Mouse (Mus musculus): Measurements from ENCODE around the gene Slc6a17. TPM values are rescaled to one million over a fixed set of nuclear protein-coding genes. Genes with fewer than 3 reads are reported as not detected.

The Slc6a17 gene
- polyA plus RNA-seq, 1 experiment from 2014 or later = 4.1 TPM

DNA sequence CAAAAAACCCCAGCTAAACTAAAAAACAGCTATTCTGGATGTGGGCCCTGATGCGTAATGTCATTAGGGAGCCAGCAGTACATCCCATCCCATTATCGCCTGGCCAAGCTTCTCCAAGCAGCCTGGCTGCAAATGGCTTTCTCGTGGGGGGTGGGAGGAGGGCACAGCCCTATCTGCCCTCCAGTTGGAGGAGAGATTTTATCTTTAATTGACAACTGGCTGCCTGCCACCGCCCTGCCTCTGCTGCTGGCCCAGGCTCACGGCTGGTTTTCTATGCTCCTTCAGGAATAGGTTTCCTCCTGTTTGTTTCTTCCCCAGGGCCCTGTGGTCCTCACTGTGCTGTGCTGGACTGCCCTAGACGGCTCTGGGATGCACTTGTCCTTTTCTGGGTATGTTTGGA is 81.4 kb downstream of the Slc6a17 start:
- no peak for ATAC-seq (ENCODE audit: extremely low read depth, insufficient number of reproducible peaks, low FRiP score, low TSS enrichment)
- WGBS = 39% methylated on average over 6 of the region's 6 CpGs
- no peak overlapping the region for H3K4me3 ChIP-seq
- no peaks in the 10 kb centered on the region for H3K4me1 ChIP-seq
- no peak overlapping the region for H3K27ac ChIP-seq (replicated peaks)
- no peaks in the 10 kb centered on the region for H3K36me3 ChIP-seq
- 0 out of 2 replicates have a peak, but pooled peaks cover 10% of the 10 kb centered on the region for H3K27me3 ChIP-seq (replicated peaks)
- H3K4me2 ChIP-seq = no peak overlapping the region
- H3K9me3 ChIP-seq = no peaks in the 10 kb centered on the region
- H3K9ac ChIP-seq = no peak overlapping the region

GRCm38 (mm10) chr3:107433614-107434013 is 84.2 kb downstream of the Slc6a17 start:
- H3K9ac ChIP-seq = no peak overlapping the region
- H3K4me1 ChIP-seq = no peaks in the 10 kb centered on the region
- no peaks in the 10 kb centered on the region for H3K9me3 ChIP-seq
- WGBS = 43% methylated on average over 9 of the region's 9 CpGs
- no peak overlapping the region for H3K4me3 ChIP-seq
- H3K4me2 ChIP-seq = no peak overlapping the region
- H3K27ac ChIP-seq (replicated peaks) = no peak overlapping the region
- no peaks in the 10 kb centered on the region for H3K36me3 ChIP-seq
- ATAC-seq (ENCODE audit: extremely low read depth, insufficient number of reproducible peaks, low FRiP score, low TSS enrichment) = no peak
- H3K27me3 ChIP-seq (replicated peaks) = peaks cover 25% of the 10 kb centered on the region; the same call in 1 of the 2 replicates

DNA sequence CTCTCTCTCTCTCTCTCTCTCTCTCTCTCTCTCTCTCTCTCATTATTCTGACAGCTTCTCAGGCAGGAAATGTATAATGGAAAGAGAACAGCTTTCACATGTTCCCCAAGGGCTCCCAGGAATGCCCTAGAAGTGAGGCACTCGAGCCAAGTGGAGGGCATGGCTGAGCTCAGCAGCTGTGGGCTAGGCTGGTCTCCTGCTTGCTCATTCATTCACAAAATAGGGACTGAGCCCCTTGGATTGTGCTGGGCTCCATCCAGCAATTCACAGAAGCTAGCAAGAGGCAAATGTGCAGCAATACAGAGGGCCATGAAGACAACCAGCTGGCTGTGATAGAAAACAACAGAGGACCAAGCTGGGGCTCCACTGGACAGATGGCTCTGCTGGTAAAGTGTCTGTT is 86.5 kb downstream of the Slc6a17 start:
- no peaks in the 10 kb centered on the region for H3K9me3 ChIP-seq
- no peaks in the 10 kb centered on the region for H3K4me1 ChIP-seq
- no peak overlapping the region for H3K4me2 ChIP-seq
- H3K4me3 ChIP-seq = no peak overlapping the region
- H3K27me3 ChIP-seq (replicated peaks) = peaks cover 25% of the 10 kb centered on the region
- H3K9ac ChIP-seq = no peak overlapping the region
- H3K27ac ChIP-seq (replicated peaks) = no peak overlapping the region
- ATAC-seq (ENCODE audit: extremely low read depth, insufficient number of reproducible peaks, low FRiP score, low TSS enrichment) = no peak
- 11% methylated on average over 1 of the region's 1 CpGs for WGBS
- no peaks in the 10 kb centered on the region for H3K36me3 ChIP-seq

GRCm38 (mm10) chr3:107424258-107425041 is 93.4 kb downstream of the Slc6a17 start:
- 63% methylated on average over 11 of the region's 11 CpGs for WGBS
- H3K4me2 ChIP-seq = no peak overlapping the region
- no peaks in the 10 kb centered on the region for H3K9me3 ChIP-seq
- H3K9ac ChIP-seq = no peak overlapping the region
- H3K27ac ChIP-seq (replicated peaks) = no peak overlapping the region
- ATAC-seq (ENCODE audit: extremely low read depth, insufficient number of reproducible peaks, low FRiP score, low TSS enrichment) = no peak
- H3K4me3 ChIP-seq = no peak overlapping the region
- H3K36me3 ChIP-seq = no peaks in the 10 kb centered on the region
- H3K4me1 ChIP-seq = no peaks in the 10 kb centered on the region
- H3K27me3 ChIP-seq (replicated peaks) = peaks cover 8% of the 10 kb centered on the region

DNA sequence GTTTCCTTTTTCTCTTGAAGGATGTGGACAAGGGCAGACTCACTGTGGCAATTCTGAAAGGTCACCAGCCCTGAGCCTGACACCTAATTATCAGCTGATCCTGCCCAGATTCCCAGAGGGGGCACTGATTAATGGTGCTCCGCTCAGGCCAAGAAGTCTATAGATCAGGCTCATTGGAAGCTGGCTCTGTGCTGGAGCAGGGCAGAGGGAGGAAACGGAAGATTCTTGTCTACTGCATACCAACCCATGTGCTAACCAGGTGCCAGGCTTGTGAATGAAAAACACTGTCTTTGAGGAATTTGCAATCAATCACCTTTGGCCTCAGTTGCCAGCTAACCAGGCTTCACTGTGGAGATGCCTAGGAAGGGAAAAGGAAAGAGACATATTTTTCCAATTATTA is 97.7 kb downstream of the Slc6a17 start:
- ATAC-seq (ENCODE audit: extremely low read depth, insufficient number of reproducible peaks, low FRiP score, low TSS enrichment) = no peak
- Histone ChIP-seq H3K4me3 (no peak overlapping the region), H3K27ac (replicated peaks) (no peak overlapping the region), H3K27me3 (replicated peaks) (no peaks in the 10 kb centered on the region), H3K9me3 (no peaks in the 10 kb centered on the region), H3K9ac (no peak overlapping the region), H3K4me1 (no peaks in the 10 kb centered on the region), H3K36me3 (no peaks in the 10 kb centered on the region), H3K4me2 (no peak overlapping the region)
- 49% methylated on average over 2 of the region's 2 CpGs for WGBS

Other genes starting within 250 kb of the Slc6a17 start
- gene Lamtor5, start 239.2 kb downstream of the Slc6a17 start, polyA plus RNA-seq (2015; fragmentation: Nextera tagmentation; extraction: Ambion mirVana) = 149 and 173 TPM in 2 replicates
- 1.6 TPM in 2 replicates for gene Slc16a4, start 226.8 kb downstream of the Slc6a17 start, polyA plus RNA-seq (2015; fragmentation: Nextera tagmentation; extraction: Ambion mirVana)
- gene Rbm15, start 184.3 kb downstream of the Slc6a17 start, polyA plus RNA-seq (2015; fragmentation: Nextera tagmentation; extraction: Ambion mirVana) = 8.7 and 10.3 TPM in 2 replicates
- 0.06 and 0.07 TPM in 2 replicates for gene Kcnc4, start 58.5 kb downstream of the Slc6a17 start, polyA plus RNA-seq (2015; fragmentation: Nextera tagmentation; extraction: Ambion mirVana)
- gene Ubl4b, start 37.1 kb upstream of the Slc6a17 start, polyA plus RNA-seq (2015; fragmentation: Nextera tagmentation; extraction: Ambion mirVana) = not detected in 2 replicates
- gene Alx3, start 77.0 kb upstream of the Slc6a17 start, polyA plus RNA-seq (2015; fragmentation: Nextera tagmentation; extraction: Ambion mirVana) = 0.28 and 0.53 TPM in 2 replicates
- gene Gm10961, start 113.3 kb upstream of the Slc6a17 start, polyA plus RNA-seq (2015; fragmentation: Nextera tagmentation; extraction: Ambion mirVana) = not detected in 2 replicates
- gene Strip1, start 113.7 kb upstream of the Slc6a17 start, polyA plus RNA-seq (2015; fragmentation: Nextera tagmentation; extraction: Ambion mirVana) = 36.3 and 37.3 TPM in 2 replicates
- 45.8 and 48.9 TPM in 2 replicates for gene Ahcyl1, start 178.5 kb upstream of the Slc6a17 start, polyA plus RNA-seq (2015; fragmentation: Nextera tagmentation; extraction: Ambion mirVana)
- gene Csf1, start 242.5 kb upstream of the Slc6a17 start, polyA plus RNA-seq (2015; fragmentation: Nextera tagmentation; extraction: Ambion mirVana) = 8.3 and 11.6 TPM in 2 replicates